Mouse (Mus musculus): ENCODE data around the gene Ptcd1. TPM values are rescaled to one million over a fixed set of nuclear protein-coding genes. Genes with fewer than 3 reads are reported as not detected.
A peak's percentile ranks its signal among the peaks of the same experiment; 100 is the strongest.

The Ptcd1 gene
- polyA plus RNA-seq, 1 experiment from 2014 or later: 13.0 TPM

DNA sequence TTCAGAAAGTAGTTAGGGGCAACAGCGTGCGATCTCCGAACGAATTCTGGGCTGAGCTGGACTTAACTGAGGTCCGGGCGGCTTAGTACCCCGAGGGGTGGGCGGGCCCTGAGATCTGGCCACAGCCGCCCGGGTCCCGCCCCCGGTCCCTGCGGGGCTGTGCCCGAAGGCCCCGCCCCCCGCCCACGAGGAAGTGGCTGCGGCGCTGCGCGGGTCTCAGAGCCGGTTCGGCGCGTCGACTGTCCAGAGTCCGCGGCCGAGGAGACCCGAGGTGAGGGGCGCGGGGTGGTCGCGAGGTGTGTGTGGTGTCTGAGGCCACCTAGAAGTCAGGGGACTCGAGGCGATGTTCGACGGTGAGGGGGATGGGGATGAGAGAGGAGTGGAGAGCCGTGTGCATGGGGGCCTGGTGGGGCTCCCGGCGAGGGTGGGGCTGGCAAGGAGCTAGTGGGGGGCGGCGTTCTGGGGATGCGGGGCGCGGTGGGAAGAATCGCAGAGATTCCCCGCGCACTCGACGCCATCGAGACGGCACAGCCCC lies 52.8 kb downstream of the Ptcd1 start, which contains the start of gene Arpc1b:
Gene Arpc1b (plus strand): TSS at position 145 of the 535 bp plus-strand sequence.
- no peaks in the 10 kb centered on the region for H3K9me3 ChIP-seq (ENCODE audit: low read length)
- peak within 1 kb of the TSS; percentile 81 for H3K4me2 ChIP-seq (replicated peaks; ENCODE audit: low read depth, low read length)
- H3K4me1 ChIP-seq (ENCODE audit: insufficient read depth, low read depth, low read length): peaks cover 3% of the 10 kb centered on the region; the same call in 1 of the 2 replicates
- under 1% methylated on average over 37 of the region's 53 CpGs for WGBS
- no peaks in the 10 kb centered on the region for H3K27me3 ChIP-seq (replicated peaks; ENCODE audit: insufficient read depth, low read length)
- peak within 1 kb of the TSS; percentile 69 for H3K9ac ChIP-seq (replicated peaks; ENCODE audit: low read depth)
- ATAC-seq (peak; percentile 84), DNase-seq (ENCODE audit: low spot score) (peak; percentile 90)
- H3K4me3 ChIP-seq (ENCODE audit: low read depth, low read length): peak within 1 kb of the TSS; percentile 84
- peak within 1 kb of the TSS; percentile 88 for H3K27ac ChIP-seq (ENCODE audit: low read length)
- TF ChIP-seq EP300 (IDR thresholded peaks at IDR 0.05) (no peak), CTCF (IDR thresholded peaks at IDR 0.05) (no peak)
- H3K36me3 ChIP-seq (ENCODE audit: insufficient read depth, low read length): peaks cover 5% of the 10 kb centered on the region; the same call in 1 of the 2 replicates

GRCm38 (mm10) chr5:145113416-145113815 lies 53.5 kb downstream of the Ptcd1 start:
- no peaks in the 10 kb centered on the region for H3K9me3 ChIP-seq (ENCODE audit: low read length)
- peaks cover 10% of the 10 kb centered on the region; the same call in 1 of the 2 replicates for H3K36me3 ChIP-seq (ENCODE audit: insufficient read depth, low read length)
- no peak overlapping the region for H3K27ac ChIP-seq (ENCODE audit: low read length)
- H3K4me2 ChIP-seq (replicated peaks; ENCODE audit: low read depth, low read length): peak overlapping the region; percentile 81
- ATAC-seq (no peak), DNase-seq (ENCODE audit: low spot score) (no peak)
- H3K4me3 ChIP-seq (ENCODE audit: low read depth, low read length): peak overlapping the region; percentile 84; the same call in 1 of the 2 replicates
- H3K9ac ChIP-seq (replicated peaks; ENCODE audit: low read depth): no peak overlapping the region
- 16% methylated on average over 2 of the region's 2 CpGs for WGBS
- TF ChIP-seq CTCF (IDR thresholded peaks at IDR 0.05): no peak
- no peak for TF ChIP-seq EP300 (IDR thresholded peaks at IDR 0.05)
- H3K27me3 ChIP-seq (replicated peaks; ENCODE audit: insufficient read depth, low read length): no peaks in the 10 kb centered on the region
- peaks cover 3% of the 10 kb centered on the region; the same call in 1 of the 2 replicates for H3K4me1 ChIP-seq (ENCODE audit: insufficient read depth, low read depth, low read length)

DNA sequence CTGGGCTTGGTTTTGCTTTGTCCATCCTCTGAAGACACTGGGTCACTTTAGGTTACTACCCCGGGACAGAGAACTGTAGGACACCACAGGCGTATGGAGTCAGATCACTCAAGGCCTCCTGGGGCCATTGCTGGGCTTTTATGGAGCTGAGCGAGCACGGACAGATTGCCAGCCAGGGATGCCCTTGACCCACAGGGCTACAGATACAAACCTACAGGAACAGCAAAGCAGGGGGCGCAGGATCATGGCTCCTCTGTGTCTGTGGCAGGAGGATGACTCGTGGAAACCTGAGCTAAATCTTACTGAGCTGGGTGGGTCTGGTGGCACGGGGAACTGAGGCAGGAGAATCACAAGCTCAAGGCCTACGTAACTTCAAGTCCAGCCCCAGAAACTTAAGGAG lies 54.3 kb downstream of the Ptcd1 start:
- DNase-seq (ENCODE audit: low spot score) (no peak), ATAC-seq (no peak)
- H3K4me3 ChIP-seq (ENCODE audit: low read depth, low read length): no peak overlapping the region
- no peaks in the 10 kb centered on the region; the same call in 1 of the 2 replicates for H3K4me1 ChIP-seq (ENCODE audit: insufficient read depth, low read depth, low read length)
- 81% methylated on average over 8 of the region's 8 CpGs for WGBS
- no peaks in the 10 kb centered on the region for H3K9me3 ChIP-seq (ENCODE audit: low read length)
- H3K4me2 ChIP-seq (replicated peaks; ENCODE audit: low read depth, low read length): no peak overlapping the region
- H3K27ac ChIP-seq (ENCODE audit: low read length): no peak overlapping the region
- H3K36me3 ChIP-seq (ENCODE audit: insufficient read depth, low read length): peaks cover 18% of the 10 kb centered on the region; the same call in 1 of the 2 replicates
- no peak for TF ChIP-seq EP300 (IDR thresholded peaks at IDR 0.05)
- TF ChIP-seq CTCF (IDR thresholded peaks at IDR 0.05): no peak
- no peaks in the 10 kb centered on the region for H3K27me3 ChIP-seq (replicated peaks; ENCODE audit: insufficient read depth, low read length)
- no peak overlapping the region for H3K9ac ChIP-seq (replicated peaks; ENCODE audit: low read depth)

GRCm38 (mm10) chr5:145110401-145110800 lies 56.5 kb downstream of the Ptcd1 start:
- DNase-seq (ENCODE audit: low spot score) (no peak), ATAC-seq (no peak)
- no peak overlapping the region for H3K27ac ChIP-seq (ENCODE audit: low read length)
- H3K9ac ChIP-seq (replicated peaks; ENCODE audit: low read depth): no peak overlapping the region
- H3K9me3 ChIP-seq (ENCODE audit: low read length): no peaks in the 10 kb centered on the region
- TF ChIP-seq EP300 (IDR thresholded peaks at IDR 0.05): no peak
- no peak for TF ChIP-seq CTCF (IDR thresholded peaks at IDR 0.05)
- no peaks in the 10 kb centered on the region for H3K4me1 ChIP-seq (ENCODE audit: insufficient read depth, low read depth, low read length)
- H3K27me3 ChIP-seq (replicated peaks; ENCODE audit: insufficient read depth, low read length): no peaks in the 10 kb centered on the region
- H3K4me3 ChIP-seq (ENCODE audit: low read depth, low read length): no peak overlapping the region
- peaks cover 31% of the 10 kb centered on the region for H3K36me3 ChIP-seq (ENCODE audit: insufficient read depth, low read length)
- H3K4me2 ChIP-seq (replicated peaks; ENCODE audit: low read depth, low read length): no peak overlapping the region
- 84% methylated on average over 6 of the region's 6 CpGs for WGBS

DNA sequence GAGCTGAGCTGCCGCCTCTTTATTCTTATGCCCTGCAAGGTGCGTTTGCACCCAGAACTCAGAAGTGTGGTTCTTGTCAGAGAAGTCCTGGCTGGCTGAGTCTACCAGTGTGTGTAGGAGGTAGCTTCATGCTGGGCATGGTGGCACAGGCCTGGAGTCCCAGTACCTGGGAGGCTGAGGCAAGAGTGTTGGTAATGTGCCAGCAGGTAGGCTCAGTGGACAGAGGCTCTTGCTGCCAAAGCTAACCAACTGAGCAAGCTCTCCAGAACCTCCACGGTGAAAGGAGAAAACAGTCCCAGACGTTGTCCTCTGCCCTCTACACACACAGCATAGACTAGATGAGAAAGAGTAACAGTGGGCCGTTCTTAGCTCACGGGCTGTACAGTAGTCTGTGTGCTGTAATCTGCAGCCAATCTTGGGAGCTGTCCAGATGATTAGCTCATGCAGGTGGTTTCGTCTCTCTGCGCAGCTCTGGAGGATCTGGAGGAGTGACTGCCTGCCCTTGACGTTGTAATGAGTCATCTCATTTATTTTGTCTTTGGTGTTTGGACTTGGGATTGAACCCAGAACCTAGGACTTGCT lies 61.1 kb downstream of the Ptcd1 start:
- Histone ChIP-seq H3K4me2 (replicated peaks; ENCODE audit: low read depth, low read length) (no peak overlapping the region), H3K27ac (ENCODE audit: low read length) (no peak overlapping the region), H3K4me3 (ENCODE audit: low read depth, low read length) (no peak overlapping the region), H3K27me3 (replicated peaks; ENCODE audit: insufficient read depth, low read length) (no peaks in the 10 kb centered on the region), H3K9me3 (ENCODE audit: low read length) (no peaks in the 10 kb centered on the region), H3K9ac (replicated peaks; ENCODE audit: low read depth) (no peak overlapping the region), H3K4me1 (ENCODE audit: insufficient read depth, low read depth, low read length) (no peaks in the 10 kb centered on the region), H3K36me3 (ENCODE audit: insufficient read depth, low read length) (peaks cover 50% of the 10 kb centered on the region)
- DNase-seq (ENCODE audit: low spot score) (no peak), ATAC-seq (no peak)
- 81% methylated on average over 9 of the region's 9 CpGs for WGBS
- TF ChIP-seq CTCF (IDR thresholded peaks at IDR 0.05) (no peak), EP300 (IDR thresholded peaks at IDR 0.05) (no peak)

GRCm38 (mm10) chr5:145104328-145104727 lies 62.6 kb downstream of the Ptcd1 start:
- H3K27ac ChIP-seq (ENCODE audit: low read length): no peak overlapping the region
- no peaks in the 10 kb centered on the region for H3K9me3 ChIP-seq (ENCODE audit: low read length)
- H3K9ac ChIP-seq (replicated peaks; ENCODE audit: low read depth): no peak overlapping the region
- no peak overlapping the region for H3K4me2 ChIP-seq (replicated peaks; ENCODE audit: low read depth, low read length)
- ATAC-seq (no peak), DNase-seq (ENCODE audit: low spot score) (no peak)
- H3K4me1 ChIP-seq (ENCODE audit: insufficient read depth, low read depth, low read length): no peaks in the 10 kb centered on the region
- 67% methylated on average over 9 of the region's 9 CpGs for WGBS
- TF ChIP-seq EP300 (IDR thresholded peaks at IDR 0.05) (no peak), CTCF (IDR thresholded peaks at IDR 0.05) (no peak)
- no peak overlapping the region for H3K4me3 ChIP-seq (ENCODE audit: low read depth, low read length)
- no peaks in the 10 kb centered on the region for H3K27me3 ChIP-seq (replicated peaks; ENCODE audit: insufficient read depth, low read length)
- peaks cover 59% of the 10 kb centered on the region for H3K36me3 ChIP-seq (ENCODE audit: insufficient read depth, low read length)

Data from lung, postnatal 0 days (tissue).